Mouse (Mus musculus) left cerebral cortex, postnatal 10 days (tissue): ENCODE measurements at regions not wholly inside any gene's neighbourhood (a gene's known extent, or its start where the extent isn't known, plus 50 kb on each side); places are given as distances from the start of the nearest gene placed in this dataset.

Experiments used
- DNase-seq, 2 experiments: peaks; one replicate each; pipeline ENCODE4 v3.0.0; 2021 to 2022; ENCODE audit warnings: low spot score in 2 of 2, mixed read lengths in 1 of 2; ENCODE audit errors: extremely low spot score in 1 of 2
- intact Hi-C: fragments of 180-260 bp; cut with DNase I; formaldehyde crosslinking; loops from one replicate; pipeline ENCODE4 v1.15.1; 2025

GRCm38 (mm10) chr1:144452141-144452540 lies 115.3 kb downstream of the Rgs21 start:
- DNase-seq, result no peak
- intact Hi-C loops, result no loop called here

DNA sequence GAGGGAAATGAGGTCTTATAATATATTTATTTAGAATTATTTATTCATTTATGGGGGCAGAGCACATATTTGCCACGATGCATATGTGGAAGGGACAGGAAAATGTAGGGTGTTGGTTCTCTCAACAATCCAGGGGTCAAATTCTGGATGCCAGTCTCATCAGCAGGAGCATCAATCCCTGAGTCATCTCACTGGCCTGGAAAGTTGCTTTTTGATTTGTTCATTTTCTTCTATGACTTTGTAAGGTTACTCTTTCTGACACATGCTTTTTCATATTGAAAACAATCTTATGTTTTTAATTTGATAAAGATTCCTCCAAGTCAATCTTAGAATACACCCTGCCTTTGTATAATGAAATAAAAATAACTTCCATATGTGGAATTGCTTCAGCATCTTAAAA lies 115.7 kb downstream of the Rgs21 start:
- intact Hi-C loops, result no loop called here
- DNase-seq, result no peak

GRCm38 (mm10) chr1:144436617-144437016 lies 130.8 kb downstream of the Rgs21 start:
- no peak for DNase-seq
- intact Hi-C loops, result no loop called here

GRCm38 (mm10) chr1:144432816-144433215 lies 134.7 kb downstream of the Rgs21 start:
- intact Hi-C loops, result no loop called here
- DNase-seq, result no peak

DNA sequence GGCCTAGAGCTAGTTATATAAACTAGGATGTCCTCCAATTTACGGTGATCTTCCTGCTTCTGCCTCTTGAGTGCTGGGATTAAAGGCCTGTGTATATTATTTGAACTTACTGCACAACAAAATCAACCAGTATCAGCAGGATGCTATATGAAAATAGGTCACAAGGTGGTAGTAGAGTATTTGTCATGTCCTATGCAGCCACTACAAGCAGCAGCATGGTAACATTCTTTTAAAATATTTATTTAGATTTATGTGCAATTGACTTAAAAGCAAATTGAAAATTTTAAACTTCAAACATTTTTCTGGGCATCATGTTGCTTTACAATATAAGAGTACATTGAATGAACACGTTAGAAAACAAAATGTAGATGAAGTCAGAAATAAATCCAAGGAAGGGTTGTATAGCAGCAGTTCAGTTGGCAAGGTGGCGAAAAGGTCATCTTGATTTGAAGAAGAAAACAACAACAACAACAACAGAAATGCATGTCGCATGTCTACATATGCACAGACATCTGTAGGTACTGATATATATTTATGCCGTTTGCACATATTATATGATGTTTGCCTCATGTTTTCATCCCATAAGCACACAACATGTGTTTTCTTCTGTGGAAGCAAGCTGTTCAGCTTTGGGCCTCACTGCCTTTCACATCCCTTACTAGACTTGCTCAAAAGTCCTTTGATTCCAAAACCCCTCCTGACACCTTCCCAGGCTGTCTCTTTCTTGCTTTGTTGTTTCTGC lies 135.8 kb downstream of the Rgs21 start:
- intact Hi-C loops, result no loop called here

DNA sequence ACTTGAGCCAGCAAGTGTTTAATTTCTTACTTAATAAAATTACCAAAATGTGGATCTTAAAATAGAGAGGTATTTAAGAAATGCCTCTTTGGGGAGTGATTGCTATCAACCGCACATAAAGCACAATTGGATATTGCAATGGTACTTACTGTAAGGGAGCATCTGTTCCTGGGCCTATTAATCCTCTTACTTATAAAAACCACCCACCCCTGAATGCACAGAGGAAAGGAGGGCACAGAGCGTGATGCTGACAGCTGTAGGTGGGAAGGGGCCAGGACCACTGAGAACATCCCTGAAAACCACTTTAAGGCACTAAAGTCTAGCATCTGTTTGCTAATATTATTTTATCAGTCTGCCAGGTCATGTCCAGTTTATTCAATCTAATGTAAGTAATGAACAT lies 146.1 kb downstream of the Rgs21 start:
- intact Hi-C loops, result no loop called here
- DNase-seq, result no peak

More for the DNA sequence above, 135.8 kb downstream of the Rgs21 start:
- DNase-seq, result peak in 1 of 2 experiments; percentile 56

- DNase-seq, result peak; percentile 77 to 83
- intact Hi-C loops, result no loop called here
Measured at GRCm38 (mm10) chr1:144406387-144407383, 157.6 kb upstream of the Rgs1 start.

GRCm38 (mm10) chr1:144405724-144406123 lies 156.7 kb upstream of the Rgs1 start:
- no peak for DNase-seq
- intact Hi-C loops, result no loop called here

- no peak for DNase-seq
- intact Hi-C loops, result no loop called here
Measured at GRCm38 (mm10) chr1:144405031-144405430, 156.0 kb upstream of the Rgs1 start.

GRCm38 (mm10) chr1:144379991-144380594 lies 131.1 kb upstream of the Rgs1 start:
- DNase-seq, result no peak
- intact Hi-C loops, result loop anchor here (5.0 kb wide), 4 partner anchors 138 to 578 kb away; no protein-coding TSS in a partner anchor

GRCm38 (mm10) chr1:144374121-144374520 lies 125.1 kb upstream of the Rgs1 start:
- no peak for DNase-seq
- intact Hi-C loops, result no loop called here

DNA sequence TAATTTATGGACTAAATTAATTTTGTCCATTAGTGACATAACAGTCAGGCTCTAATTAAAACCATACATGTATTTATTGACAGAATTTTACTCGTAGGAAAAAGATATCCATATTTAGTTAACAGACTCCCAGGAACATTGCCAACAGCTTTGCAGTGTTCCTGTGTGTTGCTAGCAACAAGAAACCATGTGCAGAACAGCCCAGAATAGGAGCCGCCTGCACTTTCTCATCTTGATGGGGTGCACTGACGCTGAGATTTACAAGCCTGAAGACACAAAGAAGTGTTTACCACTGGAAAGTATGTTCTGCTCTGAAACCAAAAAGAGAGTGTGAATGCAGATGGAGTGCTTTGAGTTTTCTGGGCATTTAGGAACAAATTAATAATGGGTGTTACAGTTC lies 118.5 kb upstream of the Rgs1 start:
- DNase-seq, result peak; percentile 34 to 76
- intact Hi-C loops, result no loop called here

DNA sequence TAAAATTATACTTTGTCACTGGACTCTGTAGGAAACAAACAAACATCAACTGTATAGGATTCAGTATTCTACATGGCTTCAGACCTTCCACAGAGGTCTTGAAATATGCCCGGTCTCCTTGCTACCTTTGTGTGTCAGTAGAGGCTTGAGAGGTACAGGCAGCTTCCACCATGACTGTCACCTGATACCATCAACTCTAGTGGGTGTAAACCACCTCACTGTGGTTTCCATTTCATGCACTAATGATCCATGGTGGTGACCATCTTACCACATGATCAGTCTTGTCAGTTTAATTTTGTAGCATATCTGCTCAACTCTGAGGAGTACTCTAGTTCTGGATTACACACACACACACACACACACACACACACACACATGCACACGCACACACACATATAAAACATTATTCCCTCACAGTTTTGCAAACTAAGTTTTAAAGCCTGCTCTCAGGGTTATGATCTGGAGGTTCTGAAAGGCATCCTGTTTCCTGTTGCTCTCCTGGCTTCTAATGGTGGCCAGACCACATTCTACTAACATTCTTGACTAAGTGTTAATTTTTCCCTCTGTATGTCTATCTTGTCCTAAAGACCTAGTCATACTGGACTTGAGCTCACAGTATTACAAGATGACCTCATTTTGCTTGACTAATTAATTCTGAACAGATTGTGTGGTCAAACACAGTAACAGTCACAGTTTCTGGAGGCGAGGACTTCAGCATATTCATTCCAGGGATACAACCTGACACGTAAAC lies 106.7 kb upstream of the Rgs1 start:
- no peak for DNase-seq
- intact Hi-C loops, result no loop called here

DNA sequence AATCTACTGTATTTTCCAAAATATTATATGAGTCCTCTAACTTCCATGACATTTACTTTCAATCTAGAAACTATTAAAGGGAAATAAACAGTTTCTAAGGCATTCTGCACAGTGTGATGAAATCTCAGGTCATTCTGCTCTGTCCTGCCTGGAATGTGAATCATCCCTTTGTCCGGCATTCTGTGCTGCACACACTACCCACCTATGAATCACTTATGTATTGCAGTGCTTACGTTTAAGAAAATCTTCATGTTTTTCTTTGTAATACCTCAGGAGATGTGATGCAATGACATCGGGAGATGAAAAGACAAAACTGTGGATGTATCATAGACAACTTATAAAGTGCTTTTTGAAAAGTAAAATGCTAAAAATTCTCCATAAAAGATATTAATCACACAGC lies 106.0 kb upstream of the Rgs1 start:
- no peak for DNase-seq
- intact Hi-C loops, result no loop called here

DNA sequence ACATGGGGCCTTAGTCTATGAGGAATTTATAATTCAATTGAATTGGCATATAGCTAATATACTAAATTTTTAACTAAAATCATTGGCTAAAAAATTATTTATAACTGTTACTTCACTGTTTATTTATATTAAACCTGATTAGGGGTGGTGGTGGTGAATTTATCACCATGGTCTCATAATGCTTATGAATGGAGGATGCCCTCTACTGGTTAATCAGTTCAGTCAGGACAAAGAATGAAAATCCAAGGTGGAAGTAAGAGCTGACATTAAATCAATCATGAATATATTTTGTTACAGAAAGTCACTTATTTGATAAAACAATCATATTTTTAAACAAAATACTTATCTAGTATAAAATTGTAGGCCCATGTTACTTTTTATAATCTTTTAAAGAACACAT lies 104.3 kb upstream of the Rgs1 start:
- intact Hi-C loops, result no loop called here

DNA sequence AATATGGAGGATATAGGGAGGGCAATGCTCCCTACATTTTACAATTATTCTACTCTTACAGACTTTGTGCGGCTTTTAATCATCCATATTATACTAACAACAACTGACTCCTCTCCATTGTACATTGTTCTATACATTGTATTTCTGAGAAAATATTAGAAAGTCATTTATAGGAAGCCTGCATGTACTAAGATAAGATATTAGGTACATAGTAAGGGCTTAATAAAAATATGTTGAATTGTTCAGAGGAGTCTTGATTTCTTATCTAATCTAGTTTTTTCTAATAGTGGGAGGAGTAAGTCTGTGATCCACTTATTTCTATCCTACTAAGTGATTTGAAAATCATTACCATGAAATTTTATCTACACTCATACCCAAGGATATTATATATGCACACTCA lies 94.8 kb upstream of the Rgs1 start:
- intact Hi-C loops, result no loop called here
- no peak for DNase-seq

More for the DNA sequence above, 104.3 kb upstream of the Rgs1 start:
- no peak for DNase-seq

DNA sequence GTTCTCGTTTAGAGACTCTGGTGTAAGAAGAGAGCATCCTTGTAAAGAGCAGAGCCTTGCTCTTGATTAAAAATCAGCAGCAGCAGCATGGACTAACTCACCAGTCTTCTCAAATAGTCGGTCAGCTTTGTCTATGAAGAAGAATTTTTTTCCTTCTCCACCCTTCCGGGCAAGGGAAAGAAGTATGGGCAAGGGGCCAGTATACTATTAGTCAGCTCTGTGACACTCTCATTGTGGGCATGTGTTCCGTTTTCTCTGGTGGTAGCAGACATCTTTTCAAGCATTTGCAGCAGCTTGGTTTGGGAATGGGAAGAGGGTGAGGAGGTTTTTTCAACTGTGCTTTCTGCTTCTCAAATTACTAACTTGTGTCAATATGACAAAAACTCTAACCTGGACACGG lies 94.3 kb upstream of the Rgs1 start:
- DNase-seq, result no peak
- intact Hi-C loops, result no loop called here

- DNase-seq, result no peak
- intact Hi-C loops, result no loop called here
Measured at GRCm38 (mm10) chr1:144337572-144337971, 88.5 kb upstream of the Rgs1 start.
